Mouse (Mus musculus): ENCODE measurements at regions not wholly inside any gene's neighbourhood (a gene's known extent, or its start where the extent isn't known, plus 50 kb on each side); places are given as distances from the start of the nearest gene placed in this dataset.
"Not testable (repeated sequence)": the region's sequence is repeated elsewhere in the genome, so short reads cannot be mapped to it uniquely, and the experiment has no call there.

GRCm38 (mm10) chr12:24252071-24252874 lies 155.2 kb upstream of the 9030624G23Rik start:
- H3K27ac ChIP-seq (ENCODE audit: low read length); H3K9me3 ChIP-seq (ENCODE audit: control insufficient read depth, low read length); ATAC-seq (ENCODE audit: low read depth); H3K27me3 ChIP-seq (ENCODE audit: control insufficient read depth, insufficient read depth, low read depth, low read length); H3K36me3 ChIP-seq (ENCODE audit: control insufficient read depth, insufficient read depth, low read length); H3K4me1 ChIP-seq (replicated peaks; ENCODE audit: control insufficient read depth, insufficient read depth, low read length): not testable (repeated sequence)
- Histone ChIP-seq H3K4me3 (ENCODE audit: low read length) (peak overlapping the region; percentile 62), H3K4me2 (ENCODE audit: low read depth, low read length) (peak overlapping the region; percentile 50), H3K9ac (ENCODE audit: low read length) (peak overlapping the region; percentile 75)
- under 1% methylated on average over 42 of the region's 77 CpGs for WGBS

All from lung, embryonic 16.5 days (tissue).